Mouse (Mus musculus): ENCODE data around the gene Hist2h2ac. TPM values are rescaled to one million over a fixed set of nuclear protein-coding genes. Genes with fewer than 3 reads are reported as not detected.

The Hist2h2ac gene
- polyA plus RNA-seq, 1 experiment: 28.7 TPM

- Histone ChIP-seq H3K4me1 (ENCODE audit: control insufficient read depth, insufficient read depth, insufficient read length, low read length) (peaks cover 10% of the 10 kb centered on the region; the same call in 1 of the 2 replicates), H3K36me3 (ENCODE audit: control insufficient read depth, insufficient read depth, low read length) (no peaks in the 10 kb centered on the region), H3K4me3 (ENCODE audit: low read depth, low read length) (no peak overlapping the region), H3K27ac (ENCODE audit: insufficient read depth, low read depth, low read length) (no peak overlapping the region), H3K27me3 (ENCODE audit: control insufficient read depth, insufficient read depth, low read length) (no peaks in the 10 kb centered on the region)
- WGBS: 66% methylated on average over 3 of the region's 3 CpGs
- TF ChIP-seq POLR2A (IDR thresholded peaks at IDR 0.05; ENCODE audit: low read depth, low read length): no peak
- TF ChIP-seq CTCF (IDR thresholded peaks at IDR 0.05; ENCODE audit: extremely low read depth, insufficient read length, insufficient replicate concordance, low read depth, low read length): no peak
Measured at GRCm38 (mm10) chr3:96257190-96257589, 36.5 kb upstream of the Hist2h2ac start.

- H3K27ac ChIP-seq (ENCODE audit: insufficient read depth, low read depth, low read length): 0 out of 2 replicates have a peak overlapping the region, but pooled peaks have one; percentile 21
- no peak overlapping the region for H3K4me3 ChIP-seq (ENCODE audit: low read depth, low read length)
- no peaks in the 10 kb centered on the region for H3K27me3 ChIP-seq (ENCODE audit: control insufficient read depth, insufficient read depth, low read length)
- no peaks in the 10 kb centered on the region for H3K36me3 ChIP-seq (ENCODE audit: control insufficient read depth, insufficient read depth, low read length)
- 18% methylated on average over 5 of the region's 5 CpGs for WGBS
- TF ChIP-seq POLR2A (IDR thresholded peaks at IDR 0.05; ENCODE audit: low read depth, low read length): no peak
- TF ChIP-seq CTCF (IDR thresholded peaks at IDR 0.05; ENCODE audit: extremely low read depth, insufficient read length, insufficient replicate concordance, low read depth, low read length): no peak
- peaks cover 6% of the 10 kb centered on the region; the same call in 1 of the 2 replicates for H3K4me1 ChIP-seq (ENCODE audit: control insufficient read depth, insufficient read depth, insufficient read length, low read length)
Measured at GRCm38 (mm10) chr3:96255926-96256593, 35.4 kb upstream of the Hist2h2ac start.

GRCm38 (mm10) chr3:96254683-96255355 lies 34.1 kb upstream of the Hist2h2ac start:
- Histone ChIP-seq H3K36me3 (ENCODE audit: control insufficient read depth, insufficient read depth, low read length) (no peaks in the 10 kb centered on the region), H3K4me3 (ENCODE audit: low read depth, low read length) (no peak overlapping the region), H3K27me3 (ENCODE audit: control insufficient read depth, insufficient read depth, low read length) (no peaks in the 10 kb centered on the region), H3K27ac (ENCODE audit: insufficient read depth, low read depth, low read length) (no peak overlapping the region), H3K4me1 (ENCODE audit: control insufficient read depth, insufficient read depth, insufficient read length, low read length) (peaks cover 6% of the 10 kb centered on the region; the same call in 1 of the 2 replicates)
- 87% methylated on average over 10 of the region's 10 CpGs for WGBS
- no peak for TF ChIP-seq CTCF (IDR thresholded peaks at IDR 0.05; ENCODE audit: extremely low read depth, insufficient read length, insufficient replicate concordance, low read depth, low read length)
- no peak for TF ChIP-seq POLR2A (IDR thresholded peaks at IDR 0.05; ENCODE audit: low read depth, low read length)

GRCm38 (mm10) chr3:96251787-96252186 lies 31.1 kb upstream of the Hist2h2ac start:
- H3K36me3 ChIP-seq (ENCODE audit: control insufficient read depth, insufficient read depth, low read length): no peaks in the 10 kb centered on the region
- H3K4me3 ChIP-seq (ENCODE audit: low read depth, low read length): no peak overlapping the region
- WGBS: 74% methylated on average over 3 of the region's 3 CpGs
- peaks cover 3% of the 10 kb centered on the region; the same call in 1 of the 2 replicates for H3K4me1 ChIP-seq (ENCODE audit: control insufficient read depth, insufficient read depth, insufficient read length, low read length)
- H3K27me3 ChIP-seq (ENCODE audit: control insufficient read depth, insufficient read depth, low read length): no peaks in the 10 kb centered on the region
- no peak overlapping the region for H3K27ac ChIP-seq (ENCODE audit: insufficient read depth, low read depth, low read length)
- TF ChIP-seq CTCF (IDR thresholded peaks at IDR 0.05; ENCODE audit: extremely low read depth, insufficient read length, insufficient replicate concordance, low read depth, low read length): no peak

DNA sequence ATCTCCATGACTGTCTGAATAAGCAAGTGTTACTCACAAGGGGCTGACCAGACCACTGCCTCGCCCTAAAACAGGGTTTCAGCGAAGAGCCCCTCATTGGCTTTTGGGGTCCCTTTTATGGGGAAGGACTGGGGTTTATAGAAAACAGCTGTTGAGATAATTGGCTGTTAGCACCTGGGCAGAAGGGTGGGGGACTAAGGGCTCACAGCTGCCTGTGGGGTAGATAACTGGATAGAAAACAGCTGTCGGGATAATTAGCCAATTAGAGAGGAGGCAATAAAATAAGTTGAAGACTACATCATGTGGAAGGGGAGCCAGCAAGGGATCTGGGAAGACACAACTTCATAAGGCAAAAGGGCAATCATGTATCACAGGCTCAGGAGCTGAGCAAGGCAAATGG lies 30.2 kb upstream of the Hist2h2ac start:
- no peak for TF ChIP-seq POLR2A (IDR thresholded peaks at IDR 0.05; ENCODE audit: low read depth, low read length)
- no peak for TF ChIP-seq CTCF (IDR thresholded peaks at IDR 0.05; ENCODE audit: extremely low read depth, insufficient read length, insufficient replicate concordance, low read depth, low read length)
- no peaks in the 10 kb centered on the region for H3K36me3 ChIP-seq (ENCODE audit: control insufficient read depth, insufficient read depth, low read length)
- no peaks in the 10 kb centered on the region for H3K4me1 ChIP-seq (ENCODE audit: control insufficient read depth, insufficient read depth, insufficient read length, low read length)
- WGBS: 47% methylated on average over 3 of the region's 3 CpGs
- H3K27me3 ChIP-seq (ENCODE audit: control insufficient read depth, insufficient read depth, low read length): no peaks in the 10 kb centered on the region
- no peak overlapping the region for H3K27ac ChIP-seq (ENCODE audit: insufficient read depth, low read depth, low read length)
- no peak overlapping the region for H3K4me3 ChIP-seq (ENCODE audit: low read depth, low read length)

- TF ChIP-seq CTCF (IDR thresholded peaks at IDR 0.05; ENCODE audit: extremely low read depth, insufficient read length, insufficient replicate concordance, low read depth, low read length): no peak
- TF ChIP-seq POLR2A (IDR thresholded peaks at IDR 0.05; ENCODE audit: low read depth, low read length): no peak
- H3K27ac ChIP-seq (ENCODE audit: insufficient read depth, low read depth, low read length): no peak overlapping the region
- no peaks in the 10 kb centered on the region for H3K36me3 ChIP-seq (ENCODE audit: control insufficient read depth, insufficient read depth, low read length)
- 61% methylated on average over 4 of the region's 4 CpGs for WGBS
- no peaks in the 10 kb centered on the region for H3K27me3 ChIP-seq (ENCODE audit: control insufficient read depth, insufficient read depth, low read length)
- H3K4me1 ChIP-seq (ENCODE audit: control insufficient read depth, insufficient read depth, insufficient read length, low read length): peaks cover 4% of the 10 kb centered on the region; the same call in 1 of the 2 replicates
- no peak overlapping the region for H3K4me3 ChIP-seq (ENCODE audit: low read depth, low read length)
Measured at GRCm38 (mm10) chr3:96249034-96249345, 28.3 kb upstream of the Hist2h2ac start.
